Mouse (Mus musculus): ENCODE data around the gene Ntn3. TPM values are rescaled to one million over a fixed set of nuclear protein-coding genes. Genes with fewer than 3 reads are reported as not detected.

Ntn3 gene
- total RNA-seq, 2 experiments from 2014 or later, result 0.12 to 0.15 TPM

DNA sequence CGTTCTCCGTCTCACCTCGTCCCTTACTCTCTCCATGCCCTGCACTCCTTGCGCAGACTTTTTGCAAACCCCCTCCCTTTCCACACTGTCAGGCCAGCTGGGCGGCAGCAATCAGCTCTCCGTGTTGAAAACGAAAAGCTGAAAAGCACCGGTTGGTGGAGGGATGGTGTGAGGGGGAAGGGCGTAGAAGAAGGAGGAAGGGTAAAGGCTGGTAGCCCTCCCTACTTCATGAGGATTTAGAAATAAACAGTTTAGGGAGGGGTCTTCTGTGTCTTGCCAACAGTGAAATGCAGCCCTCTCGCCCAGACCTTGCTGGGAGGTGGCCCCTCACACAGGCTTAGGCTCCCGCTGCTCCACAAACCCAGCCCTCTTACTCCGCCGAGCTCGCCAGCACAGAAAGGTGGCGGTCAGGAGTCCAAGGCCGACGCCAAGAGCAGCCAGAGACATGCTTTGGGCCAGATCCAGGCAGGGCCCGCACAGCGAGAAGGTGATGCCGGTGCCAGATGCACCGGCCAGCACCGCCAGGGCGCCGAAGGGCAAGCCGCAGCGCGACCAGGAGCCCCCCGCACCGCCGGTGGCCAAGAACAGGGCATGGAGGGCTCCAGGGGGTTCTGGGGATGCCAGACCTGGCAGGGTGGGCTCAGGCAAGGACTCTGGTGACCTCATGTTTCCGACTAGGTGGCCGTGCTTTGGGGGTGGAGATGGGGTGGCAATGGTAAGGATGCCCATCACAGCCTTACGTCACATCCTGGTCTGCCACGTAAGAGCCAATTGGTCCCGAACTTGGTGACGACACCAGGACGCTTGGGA is 2.5 kb upstream of the Ntn3 start:
- peak; percentile 55 for ATAC-seq (replicated peaks; ENCODE audit: poor library complexity)

DNA sequence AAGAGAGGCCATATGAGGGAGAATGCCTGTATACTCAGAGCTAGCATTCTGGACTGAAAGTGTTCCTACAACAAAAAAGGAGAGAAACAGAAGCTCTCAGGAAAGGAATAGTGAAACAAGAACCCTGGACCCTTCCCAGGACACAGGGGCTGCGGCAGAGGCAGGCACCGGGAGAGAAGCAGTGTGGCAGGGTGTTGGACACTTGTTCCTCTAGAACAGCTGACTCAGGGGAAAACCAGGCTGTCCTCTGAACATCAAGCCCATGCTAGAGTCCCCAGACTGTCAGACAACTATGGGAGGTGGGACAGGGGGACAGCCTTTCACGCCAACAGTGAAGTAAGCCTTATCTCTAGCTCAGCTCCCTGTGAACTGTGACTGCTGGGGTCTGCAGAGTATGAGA is 1.3 kb upstream of the Ntn3 start:
- ATAC-seq (replicated peaks; ENCODE audit: poor library complexity), result no peak

DNA sequence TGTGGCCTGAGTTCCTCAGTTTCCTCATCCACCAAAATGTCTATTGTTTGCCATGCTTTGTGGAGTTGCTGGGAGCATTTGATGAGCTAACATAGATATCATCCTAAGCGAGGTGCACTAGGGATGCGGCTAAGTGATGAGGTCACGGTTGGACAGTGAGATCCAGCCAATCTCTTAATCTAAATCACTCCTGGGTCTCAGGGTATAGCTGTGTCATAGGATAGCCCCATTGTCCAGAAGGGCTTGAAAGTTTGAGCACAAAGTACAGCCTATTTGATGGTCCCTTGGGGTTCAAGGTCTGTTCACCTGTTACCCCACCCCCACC is 547 bp upstream of the Ntn3 start:
- no peak for ATAC-seq (replicated peaks; ENCODE audit: poor library complexity)

DNA sequence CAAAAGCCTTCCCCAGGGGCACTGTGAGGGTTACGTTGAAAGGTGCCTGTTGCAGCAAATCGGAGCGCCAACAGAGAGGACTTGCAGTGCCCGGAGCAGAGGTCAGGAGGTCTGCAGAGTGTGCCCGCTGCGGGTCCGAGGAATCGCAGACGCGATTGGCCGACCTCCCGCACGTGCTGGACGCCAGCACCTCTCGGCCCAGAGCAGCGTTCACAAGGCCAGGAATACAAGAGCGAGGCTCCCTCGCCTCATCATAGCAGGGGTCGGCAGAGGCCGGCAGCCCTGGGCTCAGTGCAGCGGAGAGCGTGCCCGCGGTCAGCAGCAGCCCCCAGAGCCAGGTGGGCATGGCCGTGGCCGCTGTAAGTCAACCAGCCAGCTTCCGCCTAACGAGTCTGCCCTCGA is 689 bp downstream of the Ntn3 start:
- no peak for ATAC-seq (replicated peaks; ENCODE audit: poor library complexity)

DNA sequence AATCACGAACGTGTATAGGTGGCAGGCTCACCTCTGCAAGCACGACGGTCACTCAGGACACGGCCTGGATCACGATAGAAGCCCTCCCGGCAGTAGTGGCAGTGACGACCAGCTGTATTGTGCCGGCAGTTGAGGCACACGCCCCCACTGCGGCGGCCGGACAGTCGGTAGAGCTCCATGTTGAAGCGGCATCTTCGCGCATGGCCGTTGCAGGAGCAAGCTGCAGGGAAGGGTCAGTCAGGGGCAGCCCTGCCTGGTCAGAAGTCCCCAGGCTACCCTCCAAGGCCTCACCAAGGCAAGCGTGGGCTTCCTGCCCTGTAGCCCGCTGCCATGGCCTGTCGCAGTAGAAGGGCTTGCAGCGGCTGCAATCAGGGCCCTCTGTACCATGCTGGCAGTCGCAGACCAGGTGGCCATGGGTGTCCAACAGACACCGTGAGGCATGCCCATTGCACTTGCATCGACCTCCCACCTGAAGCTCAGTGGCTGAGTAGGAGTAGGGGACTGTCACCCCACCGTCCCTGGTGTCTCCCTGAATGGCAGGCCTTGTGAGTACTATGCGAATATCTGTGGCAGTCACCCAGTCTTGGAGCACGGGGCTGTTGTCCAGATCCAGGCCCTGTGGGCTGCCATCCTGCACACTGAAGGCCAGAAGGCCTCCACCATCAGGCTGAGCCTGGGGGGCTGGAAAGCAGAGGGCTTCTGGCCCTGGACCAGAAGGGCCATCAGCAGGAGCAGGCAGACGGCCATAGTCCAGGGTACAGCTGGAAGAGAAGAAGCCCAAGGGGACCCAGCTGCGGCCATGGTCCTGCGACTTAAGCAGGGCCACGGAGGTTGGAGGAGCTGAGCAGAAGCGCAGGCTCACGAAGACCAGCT is 1.3 kb downstream of the Ntn3 start:
- ATAC-seq (replicated peaks; ENCODE audit: poor library complexity), result no peak

DNA sequence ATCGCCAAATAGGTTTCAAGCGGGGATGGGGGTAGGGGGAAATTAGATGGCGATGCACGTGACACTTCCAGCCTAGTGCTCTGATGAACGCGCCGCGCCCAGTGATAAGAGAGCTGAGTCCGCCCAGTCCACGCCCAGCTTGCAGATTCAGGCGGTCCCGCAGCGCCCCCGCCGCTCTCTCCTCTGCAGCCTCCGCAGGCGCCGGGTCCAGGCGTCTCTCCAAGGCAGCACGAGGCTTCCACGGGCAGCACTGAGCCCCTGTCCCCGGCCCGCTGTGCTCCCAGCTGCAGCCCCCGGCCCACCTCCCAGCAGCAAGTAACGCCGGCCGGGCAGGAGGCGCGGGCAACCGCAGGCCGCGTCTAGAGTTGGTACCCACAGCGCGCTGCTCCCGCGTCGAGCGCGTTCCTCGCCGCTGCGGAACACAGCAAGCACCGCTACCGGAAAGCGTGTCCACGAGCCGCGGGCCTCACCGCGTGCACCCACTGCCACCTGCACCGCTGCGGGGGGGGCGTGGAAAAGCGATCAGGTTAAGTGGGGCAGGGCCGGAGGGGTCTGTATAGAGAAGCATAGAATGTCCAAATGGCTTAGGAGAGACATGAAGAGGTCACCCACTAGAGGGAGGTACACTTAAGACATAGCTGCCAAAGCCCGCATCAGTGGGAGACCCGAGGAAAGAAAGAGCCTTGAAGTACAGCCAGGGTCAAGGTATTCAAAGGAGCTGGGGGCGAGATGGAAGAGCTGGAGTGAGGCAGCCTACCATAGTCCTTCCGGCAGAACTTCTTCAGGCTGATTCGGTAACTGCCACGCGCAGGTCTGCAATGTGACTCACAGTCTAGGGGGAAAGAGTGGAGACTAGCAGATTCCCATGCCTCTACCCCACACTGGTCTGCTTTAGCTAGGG is 2.6 kb downstream of the Ntn3 start:
- peak; percentile 26 for ATAC-seq (replicated peaks; ENCODE audit: poor library complexity)

DNA sequence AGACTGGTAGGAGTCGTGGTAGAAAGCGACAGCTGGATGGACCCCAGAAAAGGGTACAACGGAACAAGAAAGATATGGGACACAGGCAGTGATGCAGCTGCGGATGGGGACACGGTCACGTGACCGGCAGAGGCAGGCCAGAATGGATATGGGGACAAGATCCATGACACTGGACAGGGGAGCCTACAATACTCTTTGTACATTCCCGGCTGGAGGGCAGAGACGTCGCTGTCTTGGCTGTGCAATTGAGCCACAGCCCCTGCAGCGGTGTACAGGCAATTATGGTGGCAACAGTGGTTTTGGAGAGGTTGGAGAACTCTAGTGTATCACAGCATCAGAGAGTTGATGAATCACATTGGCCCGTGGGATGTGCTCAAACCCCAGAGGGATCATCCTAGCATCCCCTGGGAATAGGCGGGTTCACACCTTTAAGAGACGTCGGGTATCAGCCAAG is 3.4 kb downstream of the Ntn3 start:
- ATAC-seq (replicated peaks; ENCODE audit: poor library complexity), result peak; percentile 3

DNA sequence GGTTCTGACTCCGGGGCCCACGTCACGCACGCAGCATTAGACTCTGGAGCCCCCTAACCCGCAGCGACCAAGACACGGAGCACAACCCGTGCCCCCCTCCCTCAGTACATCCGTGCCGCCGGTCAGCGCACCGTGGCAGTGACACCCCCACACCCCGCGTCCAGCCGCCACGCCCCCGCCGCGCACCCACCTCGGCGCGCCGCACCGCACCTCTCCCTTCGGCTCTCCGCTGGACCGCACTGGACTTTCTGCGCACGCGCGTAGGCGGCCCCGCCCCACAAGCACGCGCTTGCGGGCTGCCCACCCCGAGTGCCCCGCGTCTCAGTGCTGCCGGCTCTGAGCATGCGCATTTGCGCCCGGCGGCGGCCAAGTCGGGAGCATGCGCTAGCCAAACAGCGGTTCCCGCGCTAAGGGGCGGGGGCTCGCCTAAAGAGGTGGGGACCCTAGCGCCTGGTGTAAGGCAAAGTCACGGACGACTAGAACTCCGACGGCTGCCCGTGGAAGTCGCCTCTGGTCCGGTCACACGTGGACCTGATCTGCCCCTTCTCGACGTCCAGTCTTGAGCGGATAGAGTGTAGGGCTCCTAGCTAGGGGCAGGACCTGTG is 3.9 kb downstream of the Ntn3 start, which contains the start of gene Tbc1d24:
Tbc1d24 (minus strand) TSS at position 279 of the 605 bp plus-strand sequence.
- ATAC-seq (replicated peaks; ENCODE audit: poor library complexity), result peak; percentile 34

DNA sequence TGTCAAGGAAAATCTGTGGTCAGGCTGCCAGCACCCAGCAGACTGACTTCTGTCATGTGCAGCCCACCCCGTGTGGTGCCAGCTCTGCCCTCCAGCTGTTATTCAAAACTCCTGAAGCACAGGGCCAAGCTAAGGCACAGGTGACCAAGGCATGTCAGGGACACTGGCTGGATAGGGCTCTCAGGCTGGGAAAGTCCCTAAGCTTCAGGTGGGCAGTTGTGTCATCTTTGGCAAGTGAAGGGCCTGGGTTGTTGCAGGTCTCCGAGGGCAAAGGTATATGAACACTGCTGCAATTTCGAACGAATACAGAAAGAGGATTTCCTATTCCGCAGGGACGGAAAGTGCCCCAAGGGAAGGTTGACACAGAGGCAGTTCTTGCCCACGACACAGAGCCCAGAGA is 4.5 kb downstream of the Ntn3 start:
- ATAC-seq (replicated peaks; ENCODE audit: poor library complexity), result no peak

DNA sequence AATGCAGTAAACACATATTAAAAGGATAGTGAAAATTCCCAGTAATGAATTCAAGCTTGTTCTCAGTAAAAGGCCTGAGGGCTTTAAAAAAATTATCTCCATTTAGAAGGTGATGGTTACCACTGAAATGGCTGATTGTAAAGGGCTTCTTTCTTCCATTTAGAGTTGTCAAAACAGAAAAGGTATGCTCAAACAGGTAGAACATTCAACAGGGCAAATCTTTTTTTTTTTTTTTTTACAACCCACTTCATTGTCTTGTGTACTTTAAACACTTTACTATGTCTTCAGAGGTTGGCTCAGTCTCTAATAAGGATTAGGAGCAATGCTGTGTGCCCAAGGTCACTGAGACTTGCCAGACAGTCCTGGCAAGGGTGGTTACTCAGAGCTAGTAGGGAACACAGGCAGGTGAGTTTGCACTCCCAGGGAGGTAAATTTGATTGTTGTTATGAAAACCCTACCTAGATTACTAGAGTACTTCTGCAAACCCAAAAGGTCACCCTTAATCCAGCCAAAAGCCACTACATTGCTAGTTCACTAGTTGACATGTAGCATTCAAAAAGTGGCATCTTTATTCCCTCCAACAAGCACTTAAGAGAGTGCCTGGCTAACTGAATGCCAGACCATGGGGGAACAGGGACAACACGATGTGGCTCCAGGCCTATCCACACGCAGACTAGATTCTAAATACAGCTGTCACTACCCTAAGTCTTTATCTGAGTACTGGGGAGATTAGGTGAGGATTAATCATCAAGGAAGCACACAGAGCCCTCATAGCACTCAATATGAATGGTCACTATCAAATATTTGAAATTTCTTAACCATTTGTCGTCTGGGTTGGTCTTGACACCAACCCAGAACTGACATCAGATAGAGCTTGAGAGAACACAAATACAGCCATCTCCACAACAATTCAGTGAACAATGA is 5.5 kb downstream of the Ntn3 start:
- ATAC-seq (replicated peaks; ENCODE audit: poor library complexity), result no peak

DNA sequence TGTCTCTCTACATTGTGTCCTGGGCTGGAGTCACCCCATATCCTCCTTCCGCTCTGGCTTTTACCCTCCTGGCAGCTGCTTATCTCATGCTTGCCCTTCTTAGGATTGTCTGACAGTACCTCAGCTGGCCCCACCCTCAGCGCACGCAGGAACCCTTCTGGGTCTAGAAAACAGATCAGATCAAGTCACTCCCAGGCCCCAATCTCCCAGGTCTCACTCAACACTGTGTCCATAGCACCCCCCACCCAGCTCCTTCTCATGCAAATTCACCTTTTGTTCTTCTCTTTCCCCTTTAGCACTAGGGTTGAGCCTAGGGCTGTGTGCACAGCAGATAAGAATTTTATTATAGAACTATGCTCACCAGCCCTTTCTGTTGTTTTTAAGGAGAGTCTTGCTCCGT is 6.3 kb downstream of the Ntn3 start:
- peak; percentile 63 for ATAC-seq (replicated peaks; ENCODE audit: poor library complexity)

DNA sequence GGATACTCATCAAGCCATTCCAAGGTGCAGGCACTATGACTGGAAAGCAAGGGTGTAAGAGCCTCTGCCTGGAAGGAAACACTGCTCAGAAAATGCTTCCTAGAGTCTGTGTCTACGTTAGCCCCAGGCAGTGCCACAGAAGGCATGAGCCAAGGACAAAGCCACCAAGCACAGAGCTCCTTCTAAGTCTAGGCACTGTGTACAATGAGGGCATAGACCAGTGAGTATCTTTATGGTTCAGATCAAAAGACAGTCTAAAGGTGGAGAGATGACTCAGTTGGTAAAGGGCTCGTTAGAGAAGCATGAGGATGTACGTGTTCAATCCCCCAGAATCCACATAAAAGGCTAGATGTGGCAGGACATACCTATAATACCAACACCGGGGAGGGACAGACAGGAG is 8.2 kb downstream of the Ntn3 start:
- no peak for ATAC-seq (replicated peaks; ENCODE audit: poor library complexity)

DNA sequence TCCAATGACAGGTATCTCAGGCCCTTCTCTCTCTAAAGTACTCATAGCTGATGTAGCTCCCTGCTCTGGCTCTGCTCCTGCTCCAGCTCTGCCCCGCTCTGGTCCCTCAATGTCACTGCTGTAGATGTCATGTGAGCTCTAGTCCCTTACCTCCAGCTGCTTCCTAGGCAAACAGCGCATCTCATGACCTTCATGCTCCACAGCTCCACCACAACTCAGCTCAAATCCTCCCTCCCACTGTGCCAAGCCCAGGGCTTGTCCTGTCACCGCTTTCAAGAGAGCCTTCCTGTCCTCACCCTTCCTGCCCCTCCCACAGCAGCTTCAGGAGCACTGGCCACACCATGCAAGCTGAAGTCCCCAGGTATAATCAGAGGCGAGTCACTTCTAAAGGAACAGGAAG is 9.6 kb downstream of the Ntn3 start:
- ATAC-seq (replicated peaks; ENCODE audit: poor library complexity), result no peak

DNA sequence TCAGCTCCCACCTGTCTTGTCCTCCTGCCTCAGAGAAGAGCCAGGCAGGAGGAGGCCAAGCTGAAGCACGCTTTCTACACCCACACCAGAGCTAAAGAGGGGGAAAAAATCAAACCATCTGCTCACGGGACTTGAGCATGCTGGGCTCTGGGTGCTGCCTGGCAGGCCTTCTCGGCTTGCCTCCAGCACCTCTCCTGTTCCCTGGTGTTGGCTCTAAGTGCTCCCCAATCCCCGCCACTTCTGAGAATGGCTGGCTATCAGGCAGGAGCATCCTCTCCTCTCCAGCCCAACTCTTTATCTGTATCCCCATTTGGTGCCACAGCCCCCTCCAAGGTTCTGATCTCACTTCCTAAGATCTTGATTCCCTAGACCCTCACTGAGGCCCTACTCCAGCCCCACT is 10.1 kb downstream of the Ntn3 start:
- ATAC-seq (replicated peaks; ENCODE audit: poor library complexity), result no peak

DNA sequence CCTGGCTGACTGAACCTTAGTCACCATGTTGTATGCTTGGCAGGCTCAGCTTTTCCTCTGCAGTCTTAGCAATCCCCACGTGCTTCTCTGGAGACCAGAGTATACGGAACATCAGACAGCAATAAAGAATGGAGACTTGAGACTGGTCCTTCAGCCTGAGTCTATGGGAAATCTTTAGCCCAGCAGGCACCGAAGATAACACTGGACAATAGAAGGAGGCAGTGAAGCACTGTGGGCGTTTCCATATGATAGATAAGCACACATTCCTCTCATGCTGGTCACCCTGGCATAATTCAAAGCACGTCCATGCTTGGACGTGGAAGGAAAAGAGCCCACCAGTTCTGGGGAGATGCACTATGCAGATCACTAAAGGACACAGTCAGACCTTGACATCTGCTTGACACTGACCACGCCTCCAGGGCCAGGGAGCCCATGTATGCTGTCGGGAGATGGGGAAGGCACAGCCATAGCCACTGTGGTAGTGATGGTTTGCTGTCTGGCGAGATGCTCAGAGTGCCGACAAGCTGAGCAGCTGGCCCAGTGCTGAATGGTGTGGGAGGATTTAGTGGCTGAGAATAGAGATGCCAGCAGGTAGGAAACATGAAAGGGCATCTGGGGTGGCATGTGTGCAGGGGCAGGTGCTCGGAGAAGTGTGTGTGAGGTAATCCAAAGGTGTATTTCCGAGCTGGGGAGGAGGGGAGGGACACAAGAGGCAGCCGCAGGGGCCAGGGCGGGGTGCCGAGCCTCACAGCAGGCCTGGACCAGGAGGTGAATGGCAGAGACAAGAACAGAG is 12.1 kb downstream of the Ntn3 start:
- ATAC-seq (replicated peaks; ENCODE audit: poor library complexity), result no peak

DNA sequence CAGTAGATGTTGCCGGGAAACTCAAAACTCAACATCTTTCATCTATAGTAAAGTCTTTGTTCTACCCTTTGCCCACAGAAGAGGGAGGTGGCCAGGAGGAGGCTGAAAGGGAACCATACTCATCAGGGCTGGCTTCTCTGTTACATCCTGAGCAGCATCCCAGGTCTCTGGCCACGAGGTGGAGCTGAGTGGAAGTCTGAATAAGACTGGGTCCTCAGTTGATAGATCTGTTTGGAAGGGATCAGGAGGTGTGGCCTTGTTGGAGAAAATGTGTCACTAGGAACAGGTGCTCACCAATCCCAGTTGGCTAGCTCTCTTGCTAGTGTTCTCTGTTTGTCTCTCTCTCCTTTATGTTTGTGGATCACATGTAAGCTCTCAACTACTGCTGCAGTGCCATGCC is 14.0 kb downstream of the Ntn3 start:
- ATAC-seq (replicated peaks; ENCODE audit: poor library complexity), result no peak

DNA sequence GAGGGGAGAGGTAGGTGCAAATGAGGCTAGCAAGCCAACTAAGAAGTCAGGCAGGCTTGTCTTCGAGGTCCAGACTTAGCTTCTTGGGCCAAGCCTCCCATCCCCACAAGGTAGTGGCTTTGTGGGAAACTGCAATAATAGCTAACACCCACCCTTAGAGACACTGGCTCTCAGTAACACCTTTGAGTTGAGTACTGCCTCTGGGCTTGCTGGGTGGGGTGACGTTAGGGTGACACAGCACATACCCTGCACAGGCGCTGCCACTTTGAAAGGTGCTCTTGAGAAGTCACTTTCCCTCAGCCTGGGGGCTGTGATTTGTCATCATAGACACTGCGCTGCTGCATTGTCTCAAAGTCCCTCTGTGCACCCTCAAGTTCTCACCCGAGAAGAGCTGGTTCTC is 15.6 kb downstream of the Ntn3 start:
- ATAC-seq (replicated peaks; ENCODE audit: poor library complexity), result no peak

DNA sequence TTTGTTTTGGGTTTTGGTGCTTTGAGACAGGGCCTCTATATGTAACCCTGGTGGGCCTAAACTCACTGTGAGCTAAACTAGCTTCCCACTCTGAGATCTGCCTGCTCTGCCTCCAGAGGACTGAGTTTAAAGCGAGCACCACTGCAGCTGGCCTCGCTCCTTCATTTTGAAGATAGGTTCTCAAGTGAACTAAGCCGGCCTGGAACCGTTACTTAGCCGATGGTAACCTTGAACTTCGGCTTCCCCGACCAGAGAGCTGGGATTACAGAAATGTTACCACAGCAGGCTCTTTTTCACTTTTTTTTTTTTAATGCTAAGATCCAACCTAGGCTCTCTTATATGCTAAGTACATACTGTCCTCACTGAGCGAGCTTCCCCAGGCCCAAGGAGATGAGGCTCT is 16.1 kb downstream of the Ntn3 start:
- no peak for ATAC-seq (replicated peaks; ENCODE audit: poor library complexity)

DNA sequence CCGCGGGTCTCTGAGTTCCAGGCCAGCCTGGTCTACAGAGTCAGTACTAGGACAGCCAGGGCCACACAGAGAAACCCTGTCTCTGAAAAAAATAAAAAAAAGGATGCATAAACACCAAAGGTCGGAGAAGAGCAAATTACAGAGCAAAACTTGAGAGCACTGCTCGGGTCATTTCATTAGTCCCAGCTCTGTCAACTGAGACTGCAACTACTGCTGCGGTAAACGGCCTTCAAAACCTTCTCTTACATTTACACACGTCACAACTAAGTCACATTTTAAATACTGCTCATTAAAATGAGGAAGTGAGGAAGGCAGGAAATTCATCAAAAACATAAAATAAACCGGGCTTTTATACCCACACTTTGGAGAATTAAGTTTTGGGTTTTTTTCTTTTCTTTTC is 16.5 kb downstream of the Ntn3 start:
- ATAC-seq (replicated peaks; ENCODE audit: poor library complexity), result 0 out of 2 replicates have a peak, but pooled peaks have one; percentile 38

Data from megakaryocyte progenitor cell, adult 5-6 weeks (primary cell).